Mouse (Mus musculus) right cerebral cortex, adult 2 months (tissue): Measurements from ENCODE around the gene Hemgn.

Source experiments
- DNase-seq, 2 experiments: peaks; one replicate each; pipeline ENCODE4 v3.0.0; 2021 to 2022; ENCODE audit warnings: low spot score in 2 of 2

Hemgn gene

GRCm38 (mm10) chr4:46413406-46413805, at the start of gene Hemgn:
Hemgn (minus strand) TSS chr4:46413506.
- DNase-seq = no peak

GRCm38 (mm10) chr4:46458411-46458810, 45.1 kb upstream of the Hemgn start:
- DNase-seq = no peak

- DNase-seq = no peak
Observed at GRCm38 (mm10) chr4:46457186-46457585, 43.9 kb upstream of the Hemgn start.

GRCm38 (mm10) chr4:46456762-46457161, 43.5 kb upstream of the Hemgn start:
- no peak for DNase-seq

- no peak for DNase-seq
Observed at GRCm38 (mm10) chr4:46454097-46454864, 41.0 kb upstream of the Hemgn start.

- DNase-seq = no peak
Observed at GRCm38 (mm10) chr4:46452855-46453719, 39.8 kb upstream of the Hemgn start.

- DNase-seq = peak; percentile 26 to 32
Observed at GRCm38 (mm10) chr4:46452481-46452850, 39.2 kb upstream of the Hemgn start.

- peak; percentile 50 to 63 for DNase-seq
Observed at GRCm38 (mm10) chr4:46451758-46452480, 38.6 kb upstream of the Hemgn start.

- DNase-seq = peak; percentile 63 to 74
Observed at GRCm38 (mm10) chr4:46451240-46451757, 38.0 kb upstream of the Hemgn start.

GRCm38 (mm10) chr4:46450519-46451131, 37.3 kb upstream of the Hemgn start, which contains the start of gene Anp32b:
Anp32b (plus strand) TSS chr4:46450902.
- DNase-seq = peak; percentile 89 to 90

GRCm38 (mm10) chr4:46450020-46450518, 36.8 kb upstream of the Hemgn start:
- no peak for DNase-seq

GRCm38 (mm10) chr4:46448886-46449285, 35.6 kb upstream of the Hemgn start:
- no peak for DNase-seq

GRCm38 (mm10) chr4:46447461-46447860, 34.2 kb upstream of the Hemgn start:
- no peak for DNase-seq

GRCm38 (mm10) chr4:46445237-46445945, 32.1 kb upstream of the Hemgn start:
- no peak for DNase-seq

- DNase-seq = no peak
Observed at GRCm38 (mm10) chr4:46442501-46442900, 29.2 kb upstream of the Hemgn start.

- DNase-seq = no peak
Observed at GRCm38 (mm10) chr4:46432339-46433036, 19.2 kb upstream of the Hemgn start.

GRCm38 (mm10) chr4:46428903-46429499, 15.7 kb upstream of the Hemgn start:
- DNase-seq = peak; percentile 20 to 24

GRCm38 (mm10) chr4:46422625-46423024, 9.3 kb upstream of the Hemgn start:
- DNase-seq = no peak

- DNase-seq = no peak
Observed at GRCm38 (mm10) chr4:46418851-46419250, 5.5 kb upstream of the Hemgn start.
